Mouse (Mus musculus) lung, adult 18-20 months (tissue): ENCODE measurements around the gene Izumo3.
"Not testable (repeated sequence)": the region's sequence is repeated elsewhere in the genome, so short reads cannot be mapped to it uniquely, and the experiment has no call there.

Source experiments
- DNase-seq, 2 experiments: peaks; one replicate each; pipeline ENCODE4 v3.0.0; 2022; ENCODE audit warnings: mixed read lengths in 2 of 2

The Izumo3 gene

DNA sequence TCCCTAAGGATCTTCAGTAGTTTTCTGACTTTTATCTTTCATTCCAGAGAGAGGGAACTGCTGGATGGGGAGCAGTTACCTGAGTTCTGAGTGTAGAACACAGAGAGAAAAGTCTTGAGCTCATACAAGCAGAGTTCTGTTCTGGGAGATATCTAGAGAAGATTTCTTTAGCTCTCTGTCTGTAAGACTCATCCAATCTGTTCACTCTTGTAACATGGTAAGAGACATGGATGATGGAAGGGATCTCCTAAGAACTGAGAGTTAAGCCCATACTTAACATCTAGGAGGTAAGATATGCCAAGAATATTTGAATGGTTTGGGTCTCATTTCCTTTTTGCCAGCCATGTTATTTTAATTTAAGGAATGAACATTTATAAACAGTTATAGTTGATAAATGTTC, at the start of gene Izumo3:
Izumo3 (minus strand) TSS at position 101 of the 400 bp plus-strand sequence.
- DNase-seq = no peak

- DNase-seq = not testable (repeated sequence)
Measured at GRCm38 (mm10) chr4:92191649-92192048, 44.6 kb upstream of the Izumo3 start, which contains the start of gene Gm12666. TSS of gene Gm12666 (minus strand) at chr4:92191749.

DNA sequence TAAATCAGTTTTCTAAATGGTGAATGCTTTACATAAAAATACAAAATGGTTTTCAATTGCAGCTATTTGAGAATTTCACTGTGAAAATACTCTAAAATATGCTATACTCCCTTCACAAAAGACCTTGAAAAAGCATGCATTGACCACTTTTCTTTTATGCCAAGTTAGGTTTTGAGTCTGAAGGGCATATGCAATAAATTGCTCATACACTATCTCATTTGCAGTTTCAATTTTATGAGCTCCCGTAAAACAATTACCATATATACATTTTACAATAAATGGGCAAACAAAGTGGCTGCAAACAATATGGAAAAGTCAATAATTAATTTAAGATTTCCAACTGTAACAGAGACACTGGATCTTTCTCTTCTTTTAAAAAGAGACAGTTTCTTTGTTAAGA, 5.6 kb upstream of the Izumo3 start:
- no peak for DNase-seq

DNA sequence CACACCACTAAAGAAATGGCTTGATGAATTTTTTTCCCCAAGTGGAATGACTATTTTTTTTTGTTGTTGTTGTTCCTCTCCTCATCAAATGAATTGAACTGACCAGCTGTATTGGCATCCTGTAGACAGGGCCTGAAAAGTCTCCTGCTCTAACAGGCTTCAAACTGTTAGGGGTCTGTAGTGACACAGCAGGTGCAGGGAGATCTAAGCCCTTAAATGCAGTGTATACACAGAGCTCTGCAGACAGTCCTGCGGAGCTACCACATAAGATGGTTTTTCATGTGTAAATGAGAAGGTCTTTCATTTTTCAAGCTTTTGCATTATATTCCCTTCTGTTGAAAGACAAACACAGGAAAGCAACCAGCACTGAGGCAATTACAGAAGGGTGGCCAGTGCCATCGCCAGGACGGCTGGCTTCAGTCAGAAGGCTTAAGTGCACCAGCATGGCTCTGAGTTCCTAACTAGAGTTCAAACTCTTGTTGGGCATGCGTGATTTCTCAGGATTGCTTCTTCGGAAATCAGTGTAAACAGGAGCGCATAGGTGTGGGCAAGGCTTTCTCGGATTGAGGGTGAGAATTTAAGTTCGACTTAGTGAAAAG, 35.5 kb downstream of the Izumo3 start:
- DNase-seq = no peak

DNA sequence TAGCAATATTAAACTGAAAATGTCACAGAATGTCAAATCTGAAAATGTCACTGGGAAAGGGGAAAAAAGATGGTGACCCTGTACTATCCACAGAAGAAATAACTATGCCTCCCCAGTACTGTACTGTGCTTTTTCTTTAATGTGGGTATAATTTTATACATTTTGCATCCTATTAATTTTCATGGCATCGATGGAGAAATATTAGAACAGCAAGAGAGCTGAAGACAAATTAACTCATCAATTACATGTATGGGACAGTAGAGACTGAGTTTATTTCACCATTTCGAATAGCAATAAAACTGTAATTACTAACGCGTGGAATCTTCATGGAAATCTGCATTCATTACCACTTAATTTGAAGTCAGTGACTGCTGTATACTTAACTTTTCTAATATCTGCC, 49.6 kb downstream of the Izumo3 start:
- no peak for DNase-seq

DNA sequence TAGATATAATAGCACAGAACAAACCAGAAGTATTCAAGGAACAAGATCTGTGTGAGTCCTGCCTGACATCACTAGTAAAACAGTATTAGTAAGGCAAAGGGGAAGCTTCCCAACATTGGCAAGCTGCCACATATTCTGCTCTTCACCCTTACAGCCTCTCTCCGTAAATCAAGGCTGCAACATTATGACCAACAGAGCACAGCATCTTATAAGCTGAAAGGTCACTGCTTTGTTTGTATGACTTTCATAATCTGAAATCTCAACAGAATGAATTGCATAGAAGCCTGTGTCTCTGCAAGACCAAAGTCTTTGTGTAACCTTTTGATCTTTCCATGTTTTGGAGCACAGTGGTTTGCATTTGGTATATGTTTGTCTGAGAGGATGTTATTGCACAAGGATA, 51.1 kb downstream of the Izumo3 start:
- no peak for DNase-seq
